Comparison of ENCODE assay signal across 8 mouse cellular contexts in genomic region chr7:44748101-44749044, GRCm38 (mm10). TPM values are rescaled to one million over a fixed set of nuclear protein-coding genes. Genes with fewer than 3 reads are reported as not detected.
DNase-seq lines count a peak whose midpoint lies in the region; ATAC-seq and TF ChIP-seq lines count a peak whose summit lies in the region.

TSS of gene Vrk3 (plus strand) at chr7:44748413.

- no peaks in the 10 kb centered on the region for H3K27me3 ChIP-seq in forebrain, embryonic 10.5 days (ENCODE audit: poor library complexity, severe bottlenecking)
- no peaks in the 10 kb centered on the region for H3K27me3 ChIP-seq in heart, embryonic 15.5 days
- no peaks in the 10 kb centered on the region for H3K27me3 ChIP-seq in liver, embryonic 14.5 days (ENCODE audit: control insufficient read depth, insufficient read depth, low read length)
- H3K27me3 ChIP-seq in neural tube, embryonic 11.5 days (ENCODE audit: control insufficient read depth, insufficient read depth, low read length), result no peaks in the 10 kb centered on the region
- no peaks in the 10 kb centered on the region for H3K27me3 ChIP-seq in stomach, postnatal 0 days (ENCODE audit: control insufficient read depth, insufficient read depth, low read length)

- H3K9ac ChIP-seq in heart, embryonic 15.5 days, result peak within 1 kb of the TSS; percentile 74
- peak within 1 kb of the TSS; percentile 87 for H3K9ac ChIP-seq in liver, embryonic 14.5 days (replicated peaks)
- peak within 1 kb of the TSS; percentile 63 for H3K9ac ChIP-seq in neural tube, embryonic 11.5 days (ENCODE audit: low read length)
- H3K9ac ChIP-seq in stomach, postnatal 0 days (ENCODE audit: low read length), result peak within 1 kb of the TSS; percentile 62

- peak; percentile 99 for ATAC-seq in heart, embryonic 15.5 days (replicated peaks; ENCODE audit: insufficient number of reproducible peaks, insufficient read depth, low FRiP score, low read depth)
- peak; percentile 98 for ATAC-seq in liver, embryonic 14.5 days (ENCODE audit: insufficient read depth)
- ATAC-seq in neural tube, embryonic 11.5 days (ENCODE audit: insufficient read depth, low FRiP score, low TSS enrichment), result peak; percentile 93
- peak; percentile 98 for ATAC-seq in stomach, postnatal 0 days (ENCODE audit: low FRiP score, low TSS enrichment)

- peak within 1 kb of the TSS; percentile 78 for H3K4me3 ChIP-seq in forebrain, embryonic 10.5 days
- peak within 1 kb of the TSS; percentile 73 for H3K4me3 ChIP-seq in heart, embryonic 15.5 days
- peak within 1 kb of the TSS; percentile 82 to 92 for H3K4me3 ChIP-seq in liver, embryonic 14.5 days (ENCODE audit: insufficient read depth in 1 of 2, low read depth in 2 of 2, low read length in 2 of 2)
- peak within 1 kb of the TSS; percentile 74 for H3K4me3 ChIP-seq in neural tube, embryonic 11.5 days (ENCODE audit: low read depth, low read length)
- H3K4me3 ChIP-seq in stomach, postnatal 0 days (ENCODE audit: low read depth, low read length), result peak within 1 kb of the TSS; percentile 58

- H3K9me3 ChIP-seq in forebrain, embryonic 10.5 days, result no peaks in the 10 kb centered on the region
- no peaks in the 10 kb centered on the region for H3K9me3 ChIP-seq in heart, embryonic 15.5 days (replicated peaks)
- H3K9me3 ChIP-seq in liver, embryonic 14.5 days (ENCODE audit: control insufficient read depth, low read length), result no peaks in the 10 kb centered on the region
- H3K9me3 ChIP-seq in neural tube, embryonic 11.5 days (ENCODE audit: control insufficient read depth, low read length), result no peaks in the 10 kb centered on the region
- H3K9me3 ChIP-seq in stomach, postnatal 0 days (ENCODE audit: control insufficient read depth, low read length), result no peaks in the 10 kb centered on the region

- peak; percentile 92 to 94 for DNase-seq in CD8-positive naive resting alpha-beta T cell, adult 2 months (ENCODE audit: low read depth in 2 of 2, low spot score in 2 of 2)
- DNase-seq in c-Kit-positive CD71-negative TER-119-negative erythroid progenitor cells, embryonic 14.5 days (ENCODE audit: low read depth), result peak; percentile 94
- peak; percentile 95 for DNase-seq in forebrain, embryonic 10.5 days (ENCODE audit: extremely low spot score, low spot score)
- peak; percentile 95 to 99 for DNase-seq in kidney, postnatal 25 days
- peak; percentile 98 for DNase-seq in liver, embryonic 14.5 days (ENCODE audit: low read depth in 3 of 3, low spot score in 3 of 3)
- peak; percentile 94 for DNase-seq in neural tube, embryonic 11.5 days (ENCODE audit: low spot score)
- DNase-seq in stomach, postnatal 0 days (ENCODE audit: low spot score), result peak; percentile 95

- no peak for TF ChIP-seq CTCF in liver, embryonic 14.5 days (IDR thresholded peaks at IDR 0.05; ENCODE audit: low read depth)
- no peak for TF ChIP-seq CTCF in stomach, postnatal 0 days (IDR thresholded peaks at IDR 0.05; ENCODE audit: low read depth)

- under 1% methylated on average over 44 of the region's 44 CpGs for WGBS in forebrain, embryonic 10.5 days
- under 1% methylated on average over 44 of the region's 44 CpGs for WGBS in heart, embryonic 15.5 days
- under 1% methylated on average over 44 of the region's 44 CpGs for WGBS in liver, embryonic 14.5 days (ENCODE audit: insufficient replicate concordance)
- under 1% methylated on average over 43 of the region's 44 CpGs for WGBS in neural tube, embryonic 11.5 days
- WGBS in stomach, postnatal 0 days, result under 1% methylated on average over 44 of the region's 44 CpGs

- peaks cover 41% of the 10 kb centered on the region for H3K4me1 ChIP-seq in forebrain, embryonic 10.5 days
- peaks cover 25% of the 10 kb centered on the region for H3K4me1 ChIP-seq in heart, embryonic 15.5 days (replicated peaks)
- H3K4me1 ChIP-seq in liver, embryonic 14.5 days (replicated peaks; ENCODE audit: control insufficient read depth in 2 of 2, insufficient read depth in 2 of 2, low read length in 1 of 2), result peaks cover 14 to 18% of the 10 kb centered on the region in 2 experiments
- H3K4me1 ChIP-seq in neural tube, embryonic 11.5 days (ENCODE audit: control insufficient read depth, insufficient read depth, low read length), result peaks cover 2% of the 10 kb centered on the region; the same call in 1 of the 2 replicates
- H3K4me1 ChIP-seq in stomach, postnatal 0 days (replicated peaks; ENCODE audit: control insufficient read depth, insufficient read depth), result no peaks in the 10 kb centered on the region; the same call in 1 of the 2 replicates

- peak; percentile 5 for TF ChIP-seq EP300 in liver, embryonic 14.5 days (IDR thresholded peaks at IDR 0.05; ENCODE audit: low read depth)
- TF ChIP-seq EP300 in stomach, postnatal 0 days (optimal IDR thresholded peaks at IDR 0.05), result peak; percentile 71

- H3K36me3 ChIP-seq in forebrain, embryonic 10.5 days (replicated peaks), result peaks cover 13% of the 10 kb centered on the region
- peaks cover 12% of the 10 kb centered on the region for H3K36me3 ChIP-seq in heart, embryonic 15.5 days
- H3K36me3 ChIP-seq in liver, embryonic 14.5 days (replicated peaks; ENCODE audit: control insufficient read depth, insufficient read depth, low read depth), result peaks cover 7% of the 10 kb centered on the region
- H3K36me3 ChIP-seq in neural tube, embryonic 11.5 days (ENCODE audit: control insufficient read depth, insufficient read depth, low read length), result no peaks in the 10 kb centered on the region
- H3K36me3 ChIP-seq in stomach, postnatal 0 days (ENCODE audit: control insufficient read depth, insufficient read depth, low read length), result peaks cover 6% of the 10 kb centered on the region

- peak within 1 kb of the TSS; percentile 69 for H3K4me2 ChIP-seq in heart, embryonic 15.5 days
- peak within 1 kb of the TSS; percentile 94 for H3K4me2 ChIP-seq in liver, embryonic 14.5 days (ENCODE audit: low read depth)
- H3K4me2 ChIP-seq in neural tube, embryonic 11.5 days (ENCODE audit: low read depth), result peak within 1 kb of the TSS; percentile 74
- H3K4me2 ChIP-seq in stomach, postnatal 0 days (replicated peaks; ENCODE audit: low read depth), result peak within 1 kb of the TSS; percentile 60

- peak within 1 kb of the TSS; percentile 89 for H3K27ac ChIP-seq in forebrain, embryonic 10.5 days
- peak within 1 kb of the TSS; percentile 88 for H3K27ac ChIP-seq in heart, embryonic 15.5 days
- peak within 1 kb of the TSS; percentile 96 for H3K27ac ChIP-seq in liver, embryonic 14.5 days
- no peak within 1 kb of the TSS for H3K27ac ChIP-seq in neural tube, embryonic 11.5 days (ENCODE audit: low read depth, low read length)
- H3K27ac ChIP-seq in stomach, postnatal 0 days (replicated peaks), result peak within 1 kb of the TSS; percentile 89

RNA-seq across cellular contexts. Expression of gene Vrk3, which starts in this region (rescaled TPM):
- 42.1 and 43.4 TPM in 2 replicates for polyA plus RNA-seq in forebrain, embryonic 10.5 days (2016; fragmentation: Nextera tagmentation; extraction: Ambion mirVana)
- 32.7 and 34.0 TPM in 2 replicates for polyA plus RNA-seq in heart, embryonic 15.5 days (2015; fragmentation: Nextera tagmentation; extraction: Ambion mirVana)
- 22.2 and 23.7 TPM in 2 replicates for polyA plus RNA-seq in liver, embryonic 14.5 days (2012; rRNA removed)
- 20.4 and 22.2 TPM in 2 replicates for polyA plus RNA-seq in liver, embryonic 14.5 days (2014; fragmentation: Nextera tagmentation; extraction: Ambion mirVana)
- polyA plus RNA-seq in neural tube, embryonic 11.5 days (2014; fragmentation: Nextera tagmentation; extraction: Ambion mirVana), result 37.5 and 41.2 TPM in 2 replicates
- 21.7 and 22.3 TPM in 2 replicates for polyA plus RNA-seq in stomach, postnatal 0 days (2015; fragmentation: Nextera tagmentation; extraction: Ambion mirVana)
